Mouse (Mus musculus) G1E (cell line): ENCODE data around the gene Gnai1.

Experiments
- CTCF ChIP-seq: IDR thresholded peaks from 2 replicates; pipeline ENCODE4 v1.5.1; 2012; ENCODE audit warnings: low read depth, low read length, inconsistent platforms, mixed read lengths
- GATA1 ChIP-seq: IDR thresholded peaks from 2 replicates; pipeline ENCODE4 v1.6.1; 2012; ENCODE audit warnings: borderline replicate concordance, low read length, inconsistent platforms, mixed read lengths
- GATA2 ChIP-seq: IDR thresholded peaks from 2 replicates; pipeline ENCODE4 v1.6.1; 2012; ENCODE audit warnings: low read depth, low read length, inconsistent platforms, borderline replicate concordance
- POLR2AphosphoS5 ChIP-seq: IDR thresholded peaks from 2 replicates; pipeline ENCODE4 v1.6.1; 2012; ENCODE audit warnings: low read depth, low read length, inconsistent platforms; ENCODE audit not compliant: insufficient replicate concordance
- TAL1 ChIP-seq: conservative IDR thresholded peaks from 2 replicates; pipeline ENCODE4 v1.6.1; 2012; ENCODE audit warnings: low read depth, low read length, inconsistent platforms, mixed read lengths

GRCm38 (mm10) chr5:18321661-18322060 lies 38.5 kb downstream of the Gnai1 start:
- TF ChIP-seq CTCF (no peak), GATA2 (no peak), GATA1 (no peak), TAL1 (no peak), POLR2AphosphoS5 (no peak)
